Mouse (Mus musculus) embryonic facial prominence, embryonic 12.5 days (tissue): ENCODE results near the gene Kif26b. TPM values are rescaled to one million over a fixed set of nuclear protein-coding genes. Genes with fewer than 3 reads are reported as not detected.

ENCODE experiments used
- ATAC-seq: fragments of 200-750 bp; cut with Nextera tagmentation; 2 replicates; pipeline ENCODE4 v1.8.0; 2017; ENCODE audit not compliant: insufficient number of reproducible peaks, insufficient read depth, low FRiP score, low TSS enrichment
- H3K27ac ChIP-seq: fragments of 300-500 bp; sonication (generic); 2 replicates; pipeline ENCODE4 v1.5.1; 2016; ENCODE audit warnings: mild to moderate bottlenecking
- H3K27me3 ChIP-seq: fragments of 300-500 bp; sonication (generic); 2 replicates; pipeline ENCODE4 v1.6.1; 2016; ENCODE audit warnings: mild to moderate bottlenecking, moderate library complexity
- H3K36me3 ChIP-seq: fragments of 300-500 bp; sonication (generic); 2 replicates; pipeline ENCODE4 v1.6.1; 2016; ENCODE audit warnings: mild to moderate bottlenecking
- H3K4me1 ChIP-seq: fragments of 300-500 bp; sonication (generic); 2 replicates; pipeline ENCODE4 v1.6.1; 2016
- H3K4me2 ChIP-seq: fragments of 300-500 bp; sonication (generic); replicated peaks from 2 replicates; pipeline ENCODE4 v1.6.1; 2016; ENCODE audit warnings: mild to moderate bottlenecking, moderate library complexity
- H3K4me3 ChIP-seq: fragments of 300-500 bp; sonication (generic); 2 replicates; pipeline ENCODE4 v1.5.1; 2016; ENCODE audit warnings: mild to moderate bottlenecking
- H3K9ac ChIP-seq: fragments of 300-500 bp; sonication (generic); 2 replicates; pipeline ENCODE4 v1.6.1; 2016; ENCODE audit warnings: mild to moderate bottlenecking, moderate library complexity
- H3K9me3 ChIP-seq: fragments of 300-500 bp; sonication (generic); 2 replicates; pipeline ENCODE4 v1.6.1; 2016; ENCODE audit warnings: mild to moderate bottlenecking, moderate library complexity
- WGBS: fragments of 180-500 bp; shearing (Covaris S2); methylation state at CpG from one replicate; pipeline ENCODE4 v1.1.7; 2016; 5-methylcytosine and 5-hydroxymethylcytosine counted together
- polyA plus RNA-seq: library from polyadenylated mRNA; unstranded; fragments of >200 nt; fragmentation: Nextera tagmentation; extraction: Ambion mirVana; gene quantifications from 2 replicates; pipeline ENCODE4 v1.2.1, GENCODE M21; 2016

Gene Kif26b
- polyA plus RNA-seq, 1 experiment from 2014 or later, result 34.3 TPM

DNA sequence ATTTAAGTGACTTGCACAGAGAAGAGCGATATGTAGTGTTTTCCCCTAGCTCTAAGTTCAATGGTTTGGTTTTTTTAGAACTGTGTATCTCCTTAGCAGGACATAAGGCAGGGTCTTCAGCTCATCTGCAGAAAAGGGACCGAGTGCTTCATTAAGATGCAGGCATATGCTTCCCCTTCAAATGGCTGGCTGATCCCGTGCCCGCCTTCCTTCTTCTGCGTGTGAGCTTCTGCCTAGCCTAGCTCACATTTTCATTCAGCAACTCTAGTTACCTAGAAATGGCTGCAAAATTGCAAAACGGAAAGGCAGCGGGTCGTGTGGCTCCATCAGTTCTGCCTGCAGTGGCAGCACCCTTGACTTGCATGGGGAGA lies 332.5 kb downstream of the Kif26b start:
- Histone ChIP-seq H3K27me3 (no peaks in the 10 kb centered on the region), H3K4me2 (no peak overlapping the region), H3K4me3 (no peak overlapping the region), H3K27ac (no peak overlapping the region), H3K9me3 (no peaks in the 10 kb centered on the region), H3K9ac (no peak overlapping the region), H3K4me1 (no peaks in the 10 kb centered on the region), H3K36me3 (peaks cover 25% of the 10 kb centered on the region)
- ATAC-seq, result no peak
- WGBS, result 91% methylated on average over 8 of the region's 8 CpGs

DNA sequence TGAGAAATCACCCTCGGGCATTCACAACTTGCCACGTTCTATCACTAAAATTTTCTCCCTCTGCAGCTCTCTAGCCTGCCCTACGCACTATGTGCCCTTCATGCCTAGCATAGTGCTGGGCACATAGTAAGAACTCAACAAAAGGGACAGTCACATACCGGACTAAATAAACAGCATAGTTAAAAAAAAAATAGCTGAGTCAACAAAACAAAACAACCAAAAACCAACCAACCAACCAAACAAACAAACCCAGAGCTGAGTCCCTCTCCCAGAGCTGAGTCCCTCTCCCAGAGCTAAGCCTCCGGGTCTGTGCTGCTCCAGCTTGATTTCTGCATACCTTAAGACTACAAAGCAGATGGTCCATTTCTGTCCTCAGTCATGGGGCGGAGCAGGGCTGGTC lies 334.8 kb downstream of the Kif26b start:
- H3K9me3 ChIP-seq, result no peaks in the 10 kb centered on the region
- H3K9ac ChIP-seq, result no peak overlapping the region
- 86% methylated on average over 6 of the region's 6 CpGs for WGBS
- peaks cover 30% of the 10 kb centered on the region for H3K36me3 ChIP-seq
- no peak for ATAC-seq
- H3K27ac ChIP-seq, result no peak overlapping the region
- no peak overlapping the region for H3K4me3 ChIP-seq
- no peaks in the 10 kb centered on the region for H3K4me1 ChIP-seq
- no peak overlapping the region for H3K4me2 ChIP-seq
- no peaks in the 10 kb centered on the region for H3K27me3 ChIP-seq

GRCm38 (mm10) chr1:178864297-178864696 lies 335.4 kb downstream of the Kif26b start:
- no peak overlapping the region for H3K4me2 ChIP-seq
- H3K9me3 ChIP-seq, result no peaks in the 10 kb centered on the region
- no peaks in the 10 kb centered on the region for H3K27me3 ChIP-seq
- H3K36me3 ChIP-seq, result peaks cover 25% of the 10 kb centered on the region
- H3K9ac ChIP-seq, result no peak overlapping the region
- no peak for ATAC-seq
- no peak overlapping the region for H3K4me3 ChIP-seq
- no peak overlapping the region for H3K27ac ChIP-seq
- no peaks in the 10 kb centered on the region for H3K4me1 ChIP-seq
- WGBS, result 91% methylated on average over 4 of the region's 4 CpGs

GRCm38 (mm10) chr1:178866757-178867156 lies 337.8 kb downstream of the Kif26b start:
- Histone ChIP-seq H3K27ac (no peak overlapping the region), H3K36me3 (peaks cover 24% of the 10 kb centered on the region), H3K9me3 (no peaks in the 10 kb centered on the region), H3K4me2 (no peak overlapping the region), H3K9ac (no peak overlapping the region), H3K27me3 (no peaks in the 10 kb centered on the region), H3K4me3 (no peak overlapping the region), H3K4me1 (no peaks in the 10 kb centered on the region)
- no peak for ATAC-seq
- 91% methylated on average over 4 of the region's 4 CpGs for WGBS

- ATAC-seq, result no peak
- H3K4me3 ChIP-seq, result no peak overlapping the region
- H3K9ac ChIP-seq, result no peak overlapping the region
- 69% methylated on average over 3 of the region's 3 CpGs for WGBS
- H3K9me3 ChIP-seq, result no peaks in the 10 kb centered on the region
- no peak overlapping the region for H3K4me2 ChIP-seq
- H3K27me3 ChIP-seq, result no peaks in the 10 kb centered on the region
- H3K4me1 ChIP-seq, result no peaks in the 10 kb centered on the region
- peaks cover 32% of the 10 kb centered on the region for H3K36me3 ChIP-seq
- no peak overlapping the region for H3K27ac ChIP-seq
These were observed 342.1 kb downstream of the Kif26b start for GRCm38 (mm10) chr1:178871055-178871454.

DNA sequence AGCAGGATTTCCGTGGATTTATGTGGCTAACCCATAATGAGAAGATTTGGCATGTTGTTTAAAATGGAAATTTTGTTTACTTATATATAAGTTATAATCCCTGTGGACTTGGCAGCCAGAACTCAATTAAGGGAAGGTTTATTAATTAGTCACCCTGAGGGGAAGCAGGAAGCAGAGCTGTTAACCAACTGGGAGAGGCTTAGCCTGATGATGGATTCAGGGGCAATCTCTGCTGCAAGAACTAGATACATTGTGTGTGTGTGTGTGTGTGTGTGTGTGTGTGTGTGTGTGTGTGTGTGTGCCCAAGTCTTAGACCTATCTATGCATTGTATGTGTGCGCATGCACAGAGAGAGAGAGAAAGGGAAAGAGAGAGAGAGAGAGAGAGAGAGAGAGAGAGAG lies 348.0 kb downstream of the Kif26b start:
- no peak overlapping the region for H3K4me2 ChIP-seq
- peaks cover 40% of the 10 kb centered on the region for H3K36me3 ChIP-seq
- H3K27ac ChIP-seq, result no peak overlapping the region
- no peak overlapping the region for H3K9ac ChIP-seq
- no peaks in the 10 kb centered on the region; the same call in 1 of the 2 replicates for H3K4me1 ChIP-seq
- no peak for ATAC-seq
- H3K27me3 ChIP-seq, result no peaks in the 10 kb centered on the region
- H3K4me3 ChIP-seq, result no peak overlapping the region
- H3K9me3 ChIP-seq, result no peaks in the 10 kb centered on the region
- 60% methylated on average over 2 of the region's 2 CpGs for WGBS

GRCm38 (mm10) chr1:178878676-178879075 lies 349.8 kb downstream of the Kif26b start:
- peaks cover 36% of the 10 kb centered on the region for H3K36me3 ChIP-seq
- H3K4me1 ChIP-seq, result no peaks in the 10 kb centered on the region; the same call in 1 of the 2 replicates
- WGBS, result 53% methylated on average over 1 of the region's 1 CpGs
- no peak overlapping the region for H3K4me2 ChIP-seq
- H3K9ac ChIP-seq, result no peak overlapping the region
- no peaks in the 10 kb centered on the region for H3K9me3 ChIP-seq
- no peaks in the 10 kb centered on the region for H3K27me3 ChIP-seq
- H3K4me3 ChIP-seq, result no peak overlapping the region
- no peak overlapping the region; the same call in 1 of the 2 replicates for H3K27ac ChIP-seq
- no peak for ATAC-seq

DNA sequence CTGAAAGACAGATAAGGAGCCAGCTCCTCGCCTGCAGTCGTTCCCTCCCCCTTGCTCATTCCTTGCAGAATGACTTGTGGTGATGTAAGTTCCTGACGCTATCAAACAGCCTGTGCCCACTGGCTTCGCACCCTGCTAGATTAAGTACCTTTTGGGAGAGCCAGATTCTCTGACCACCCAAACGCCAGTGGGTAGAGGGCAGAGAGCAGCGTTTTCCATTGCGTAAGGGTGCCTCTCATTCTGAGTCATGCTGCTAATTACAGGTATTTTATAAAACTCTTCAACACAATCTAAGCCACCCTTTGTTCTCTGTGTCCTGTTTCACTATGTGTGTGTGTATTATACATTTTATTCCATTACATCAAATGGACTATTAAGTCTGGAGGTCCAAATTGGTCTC lies 352.0 kb downstream of the Kif26b start:
- Histone ChIP-seq H3K36me3 (peaks cover 34% of the 10 kb centered on the region), H3K4me1 (no peaks in the 10 kb centered on the region; the same call in 1 of the 2 replicates), H3K9ac (no peak overlapping the region), H3K4me3 (no peak overlapping the region), H3K9me3 (no peaks in the 10 kb centered on the region), H3K27ac (no peak overlapping the region), H3K27me3 (no peaks in the 10 kb centered on the region), H3K4me2 (no peak overlapping the region)
- no peak for ATAC-seq
- WGBS, result 80% methylated on average over 7 of the region's 7 CpGs

- 83% methylated on average over 5 of the region's 5 CpGs for WGBS
- H3K4me2 ChIP-seq, result no peak overlapping the region
- H3K4me1 ChIP-seq, result no peaks in the 10 kb centered on the region
- H3K9ac ChIP-seq, result no peak overlapping the region
- H3K27ac ChIP-seq, result no peak overlapping the region
- H3K4me3 ChIP-seq, result no peak overlapping the region
- H3K36me3 ChIP-seq, result peaks cover 38% of the 10 kb centered on the region
- no peak for ATAC-seq
- H3K9me3 ChIP-seq, result no peaks in the 10 kb centered on the region
- no peaks in the 10 kb centered on the region for H3K27me3 ChIP-seq
These were observed 357.7 kb downstream of the Kif26b start for GRCm38 (mm10) chr1:178886671-178887070.

DNA sequence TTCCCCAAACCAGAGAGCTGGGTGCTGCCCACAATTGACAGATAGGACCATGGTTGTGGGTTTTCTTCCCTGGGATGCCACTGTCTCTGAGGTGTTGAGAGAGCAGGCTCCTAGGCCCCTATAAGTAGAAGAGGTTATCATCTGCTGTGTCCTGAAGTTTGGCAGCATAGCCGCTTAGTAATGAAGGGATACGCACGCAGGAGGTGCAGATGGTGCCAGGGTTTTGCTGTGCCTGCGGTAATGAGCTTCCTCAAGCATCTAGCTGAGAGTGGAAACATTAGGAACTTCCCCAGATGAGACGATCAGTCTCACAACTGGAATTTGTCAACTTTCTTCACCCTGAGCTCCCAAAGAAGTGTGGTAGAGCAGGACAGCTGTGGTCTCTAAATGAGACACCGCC lies 363.5 kb downstream of the Kif26b start:
- H3K27me3 ChIP-seq, result no peaks in the 10 kb centered on the region
- 90% methylated on average over 6 of the region's 6 CpGs for WGBS

DNA sequence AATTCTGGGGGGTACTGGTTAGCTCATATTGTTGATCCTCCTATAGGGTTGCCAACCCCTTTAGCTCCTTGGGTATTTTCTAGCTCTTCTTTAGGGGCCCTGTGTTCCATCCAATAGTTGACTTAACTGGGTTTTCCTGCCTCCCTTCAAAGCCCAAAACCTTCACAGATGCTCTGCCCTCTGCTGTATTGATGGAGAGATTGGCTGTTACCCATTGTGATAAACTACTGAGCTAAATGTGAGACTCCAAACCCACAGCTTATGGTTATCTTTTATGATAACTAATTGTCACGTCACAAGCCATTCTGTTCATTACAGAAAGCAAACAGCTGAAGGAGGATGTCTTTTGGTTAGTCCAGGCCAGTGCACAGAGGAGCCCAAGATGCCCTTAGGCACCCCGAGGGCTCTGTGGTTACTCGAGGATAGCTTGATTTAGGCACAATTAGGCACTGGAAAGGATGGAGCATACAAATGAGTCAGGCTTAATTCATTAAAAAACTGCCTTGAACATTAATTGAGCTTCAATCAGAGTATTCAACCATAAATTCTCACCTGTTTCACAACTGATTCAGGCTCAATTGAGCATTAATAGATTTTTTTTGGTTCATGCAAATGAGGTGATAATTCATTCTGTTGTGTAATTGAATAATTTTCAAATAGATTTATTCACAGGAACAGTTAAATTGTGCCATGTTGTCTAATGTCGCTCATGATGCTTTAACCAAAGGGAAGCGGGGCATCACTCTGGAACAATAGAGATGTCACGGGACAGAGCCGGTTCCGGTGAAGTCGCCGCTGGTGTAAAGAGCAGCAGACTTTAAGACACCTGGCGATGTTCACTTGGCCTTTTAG lies 364.5 kb downstream of the Kif26b start:
- H3K9ac ChIP-seq, result no peak overlapping the region
- H3K4me1 ChIP-seq, result no peaks in the 10 kb centered on the region
- ATAC-seq, result no peak
- H3K4me3 ChIP-seq, result no peak overlapping the region
- peaks cover 9% of the 10 kb centered on the region for H3K36me3 ChIP-seq
- H3K27ac ChIP-seq, result no peak overlapping the region
- WGBS, result 91% methylated on average over 11 of the region's 11 CpGs
- H3K9me3 ChIP-seq, result no peaks in the 10 kb centered on the region
- H3K4me2 ChIP-seq, result no peak overlapping the region
- no peaks in the 10 kb centered on the region for H3K27me3 ChIP-seq

More for the DNA sequence above, 363.5 kb downstream of the Kif26b start:
- Histone ChIP-seq H3K4me2 (no peak overlapping the region), H3K9me3 (no peaks in the 10 kb centered on the region), H3K27ac (no peak overlapping the region), H3K36me3 (peaks cover 17% of the 10 kb centered on the region), H3K4me1 (no peaks in the 10 kb centered on the region), H3K9ac (no peak overlapping the region), H3K4me3 (no peak overlapping the region)
- ATAC-seq, result no peak

GRCm38 (mm10) chr1:178894081-178894401 lies 365.1 kb downstream of the Kif26b start:
- 88% methylated on average over 3 of the region's 3 CpGs for WGBS
- Histone ChIP-seq H3K9ac (no peak overlapping the region), H3K4me3 (no peak overlapping the region), H3K4me2 (no peak overlapping the region), H3K27me3 (no peaks in the 10 kb centered on the region), H3K4me1 (no peaks in the 10 kb centered on the region), H3K27ac (no peak overlapping the region), H3K9me3 (no peaks in the 10 kb centered on the region), H3K36me3 (peaks cover 6% of the 10 kb centered on the region)
- ATAC-seq, result no peak
